Mouse (Mus musculus): Measurements from ENCODE around the gene Pramef25.
"Not testable (repeated sequence)": the region's sequence is repeated elsewhere in the genome, so short reads cannot be mapped to it uniquely, and the experiment has no call there.

DNA sequence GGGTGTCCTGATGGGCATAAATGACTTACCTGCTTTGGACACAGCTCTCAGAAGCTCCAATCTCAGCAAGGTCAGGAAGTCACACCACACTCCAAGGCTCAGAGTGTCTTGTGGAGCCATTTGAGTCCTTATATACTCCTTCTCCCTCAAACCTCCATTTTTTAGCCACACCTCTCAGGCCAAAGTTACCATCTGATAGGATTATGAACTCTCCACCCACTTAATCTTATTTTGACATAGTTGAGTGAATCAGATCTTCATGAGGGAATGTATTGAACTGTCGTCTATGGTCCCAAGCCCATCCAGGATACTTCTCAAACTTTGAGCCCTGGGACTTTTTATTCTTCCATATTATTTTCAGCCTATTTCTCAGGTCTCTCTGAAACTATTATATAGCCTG is 50.5 kb downstream of the Pramef25 start, which contains the start of gene Pramef6:
- TF ChIP-seq POLR2A, CTCF (IDR thresholded peaks at IDR 0.05; ENCODE audit: extremely low read depth, insufficient read depth, low read length): not testable (repeated sequence)
